Mouse (Mus musculus) hindbrain, embryonic 10.5 days (tissue): ENCODE data around the gene Babam2. TPM values are rescaled to one million over a fixed set of nuclear protein-coding genes. Genes with fewer than 3 reads are reported as not detected.

Source experiments
- DNase-seq: peaks from one replicate; pipeline ENCODE4 v3.0.0-alpha.2; 2017; ENCODE audit warnings: low spot score
- H3K27ac ChIP-seq: fragments of 300-500 bp; sonication (generic); 2 replicates; pipeline ENCODE4 v1.5.1; 2016; ENCODE audit warnings: mild to moderate bottlenecking, moderate library complexity
- H3K27me3 ChIP-seq: fragments of 300-500 bp; sonication (generic); 2 replicates; pipeline ENCODE4 v1.6.1; 2016; ENCODE audit warnings: mild to moderate bottlenecking; ENCODE audit not compliant: poor library complexity, insufficient read depth, severe bottlenecking
- H3K36me3 ChIP-seq: fragments of 300-500 bp; sonication (generic); 2 replicates; pipeline ENCODE4 v1.6.1; 2016; ENCODE audit warnings: mild to moderate bottlenecking, moderate library complexity
- H3K4me1 ChIP-seq: fragments of 300-500 bp; sonication (generic); replicated peaks from 2 replicates; pipeline ENCODE4 v1.6.1; 2016; ENCODE audit warnings: mild to moderate bottlenecking
- H3K4me3 ChIP-seq: fragments of 300-500 bp; sonication (generic); 2 replicates; pipeline ENCODE4 v1.5.1; 2016; ENCODE audit warnings: mild to moderate bottlenecking, moderate library complexity
- H3K9me3 ChIP-seq: fragments of 300-500 bp; sonication (generic); 2 replicates; pipeline ENCODE4 v1.6.1; 2016; ENCODE audit warnings: mild to moderate bottlenecking, moderate library complexity
- WGBS: fragments of 180-500 bp; shearing (Covaris S2); methylation state at CpG from one replicate; pipeline ENCODE4 v1.1.7; 2016; 5-methylcytosine and 5-hydroxymethylcytosine counted together
- polyA plus RNA-seq: library from polyadenylated mRNA; unstranded; fragments of >200 nt; fragmentation: Nextera tagmentation; extraction: Ambion mirVana; gene quantifications from 2 replicates; pipeline ENCODE4 v1.2.1, GENCODE M21; 2016

Gene Babam2
- 36.8 and 48.5 TPM in 2 replicates for polyA plus RNA-seq

- Histone ChIP-seq H3K9me3 (no peaks in the 10 kb centered on the region), H3K27ac (peak within 1 kb of the TSS; percentile 94), H3K4me3 (peak within 1 kb of the TSS; percentile 82), H3K36me3 (0 out of 2 replicates have a peak, but pooled peaks cover 3% of the 10 kb centered on the region), H3K27me3 (no peaks in the 10 kb centered on the region), H3K4me1 (peaks cover 8% of the 10 kb centered on the region)
- DNase-seq, result peak; percentile 93
- WGBS, result under 1% methylated on average over 71 of the region's 71 CpGs
Observed at GRCm38 (mm10) chr5:31697644-31698296, at the start of gene Babam2. Babam2 (plus strand) TSS chr5:31697684.

DNA sequence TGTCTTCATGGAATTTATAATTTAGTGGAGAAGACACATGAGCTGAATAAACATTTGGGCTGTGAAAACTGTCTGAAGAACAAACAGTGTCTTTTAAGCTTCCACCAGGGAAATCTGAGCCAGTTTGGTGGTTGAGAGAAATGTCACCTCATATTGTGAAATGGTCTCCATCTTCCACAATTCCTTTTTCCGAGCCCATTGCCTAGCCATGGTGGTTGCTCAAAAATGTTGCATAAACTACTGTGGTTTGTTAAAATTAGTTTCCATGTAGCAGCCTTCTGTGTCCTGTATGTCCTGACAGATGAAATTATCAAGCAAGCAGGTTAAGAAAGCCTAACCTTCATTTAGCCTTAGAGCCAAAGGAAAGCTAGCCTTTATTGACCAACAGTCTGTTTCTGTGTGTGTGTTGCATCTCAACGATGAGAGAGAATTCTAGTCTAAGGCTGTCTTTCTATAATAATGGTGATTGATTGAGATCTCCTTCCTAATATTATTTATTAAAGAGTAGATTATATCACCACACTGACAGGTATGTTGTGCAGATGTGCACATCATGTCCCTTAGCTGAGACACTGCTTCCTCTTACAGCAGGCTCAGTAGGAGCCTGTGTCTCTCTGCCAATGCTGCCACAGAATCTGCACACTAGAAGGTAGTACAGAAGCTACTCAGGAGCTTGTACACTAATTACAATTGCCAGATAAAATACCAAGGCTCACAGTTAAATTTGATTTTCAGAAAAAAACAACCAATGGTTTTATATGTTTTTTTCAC, 46.8 kb upstream of the Babam2 start:
- Histone ChIP-seq H3K4me1 (no peaks in the 10 kb centered on the region), H3K27me3 (no peaks in the 10 kb centered on the region), H3K27ac (no peak overlapping the region), H3K9me3 (0 out of 2 replicates have a peak, but pooled peaks cover 3% of the 10 kb centered on the region), H3K36me3 (no peaks in the 10 kb centered on the region), H3K4me3 (no peak overlapping the region)
- WGBS, result 94% methylated on average over 2 of the region's 2 CpGs
- DNase-seq, result no peak

DNA sequence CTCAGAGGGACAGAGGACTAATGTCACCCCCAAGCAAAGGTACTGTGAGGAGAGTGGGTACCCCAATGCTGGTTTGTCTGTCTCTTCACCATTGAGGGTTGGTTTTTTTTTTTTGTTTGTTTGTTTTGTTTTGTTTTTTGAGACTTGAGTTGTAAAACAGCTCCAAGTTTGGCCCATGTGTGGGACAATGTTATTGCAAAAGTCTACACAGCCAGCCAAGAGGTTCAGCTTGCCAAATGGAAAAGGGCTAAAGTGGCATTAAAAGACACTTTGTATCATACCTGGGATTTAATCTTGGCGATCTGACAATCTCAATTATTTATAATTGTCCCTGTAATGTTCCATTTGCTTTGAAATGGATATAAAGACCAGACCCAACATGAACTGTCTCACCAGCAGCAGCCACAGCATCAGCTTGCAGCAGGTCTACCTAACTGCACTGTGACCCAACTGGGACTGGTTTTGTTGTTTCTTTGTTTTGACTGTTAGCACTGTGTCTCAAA, 41.7 kb upstream of the Babam2 start:
- 89% methylated on average over 1 of the region's 1 CpGs for WGBS
- Histone ChIP-seq H3K4me1 (no peaks in the 10 kb centered on the region), H3K36me3 (no peaks in the 10 kb centered on the region), H3K27ac (no peak overlapping the region), H3K9me3 (0 out of 2 replicates have a peak, but pooled peaks cover 3% of the 10 kb centered on the region), H3K4me3 (no peak overlapping the region), H3K27me3 (no peaks in the 10 kb centered on the region)
- DNase-seq, result no peak

- Histone ChIP-seq H3K4me1 (peaks cover 3% of the 10 kb centered on the region; the same call in 1 of the 2 replicates), H3K9me3 (no peaks in the 10 kb centered on the region), H3K36me3 (no peaks in the 10 kb centered on the region), H3K4me3 (no peak overlapping the region), H3K27me3 (no peaks in the 10 kb centered on the region), H3K27ac (no peak overlapping the region)
- DNase-seq, result no peak
- 44% methylated on average over 1 of the region's 1 CpGs for WGBS
Observed at GRCm38 (mm10) chr5:31666176-31666575, 31.3 kb upstream of the Babam2 start.

GRCm38 (mm10) chr5:31668325-31668968, 29.0 kb upstream of the Babam2 start:
- H3K4me1 ChIP-seq, result peaks cover 3% of the 10 kb centered on the region; the same call in 1 of the 2 replicates
- no peaks in the 10 kb centered on the region for H3K9me3 ChIP-seq
- DNase-seq, result no peak
- 74% methylated on average over 13 of the region's 13 CpGs for WGBS
- no peak overlapping the region for H3K27ac ChIP-seq
- no peaks in the 10 kb centered on the region for H3K36me3 ChIP-seq
- no peaks in the 10 kb centered on the region for H3K27me3 ChIP-seq
- no peak overlapping the region for H3K4me3 ChIP-seq

DNA sequence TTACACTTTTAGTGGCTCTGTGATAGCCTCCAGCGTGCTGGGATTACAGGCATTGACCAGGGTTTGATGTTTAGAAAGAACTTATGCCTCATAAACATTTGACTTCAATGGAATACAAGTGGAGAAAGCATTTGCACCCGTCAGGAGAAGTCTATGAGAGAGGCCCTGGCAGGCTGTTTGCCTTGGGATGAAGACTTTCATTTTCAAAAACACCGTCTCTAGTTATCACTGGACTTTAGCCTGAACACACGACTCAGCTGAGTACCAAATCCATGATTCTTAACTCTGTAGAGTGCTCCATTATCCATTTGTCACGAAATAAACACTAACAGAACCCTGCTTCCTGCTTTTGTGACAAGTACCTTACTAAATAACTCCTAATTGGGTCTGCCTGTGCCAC, 27.5 kb upstream of the Babam2 start:
- DNase-seq, result no peak
- no peaks in the 10 kb centered on the region for H3K36me3 ChIP-seq
- 80% methylated on average over 5 of the region's 5 CpGs for WGBS

DNA sequence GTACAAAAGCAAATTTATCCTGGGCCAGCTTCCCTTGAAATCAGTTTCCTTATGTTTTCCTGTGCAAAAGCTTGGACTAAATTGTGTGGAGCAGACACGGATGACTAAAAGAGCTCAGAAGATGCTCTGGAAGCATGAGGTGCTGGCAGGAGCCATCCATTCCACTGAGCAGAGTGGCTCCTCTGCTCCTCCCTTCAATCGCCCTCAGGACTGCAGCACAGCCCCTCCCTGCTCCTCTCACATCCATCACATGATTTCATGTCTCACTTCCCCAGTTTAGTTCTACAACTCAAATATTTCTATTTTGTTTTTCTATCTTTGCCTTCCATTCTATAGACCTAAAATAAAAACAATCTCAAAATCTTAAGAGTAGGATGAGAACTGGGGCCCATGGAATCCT, 26.3 kb upstream of the Babam2 start:
- DNase-seq, result no peak
- Histone ChIP-seq H3K4me1 (peaks cover 3% of the 10 kb centered on the region; the same call in 1 of the 2 replicates), H3K4me3 (no peak overlapping the region), H3K27ac (no peak overlapping the region), H3K27me3 (no peaks in the 10 kb centered on the region), H3K36me3 (no peaks in the 10 kb centered on the region), H3K9me3 (no peaks in the 10 kb centered on the region)
- WGBS, result 71% methylated on average over 2 of the region's 2 CpGs

More for the DNA sequence above, 27.5 kb upstream of the Babam2 start:
- no peak overlapping the region for H3K4me3 ChIP-seq
- no peaks in the 10 kb centered on the region for H3K27me3 ChIP-seq
- no peaks in the 10 kb centered on the region for H3K9me3 ChIP-seq
- no peak overlapping the region for H3K27ac ChIP-seq
- H3K4me1 ChIP-seq, result peaks cover 3% of the 10 kb centered on the region; the same call in 1 of the 2 replicates

GRCm38 (mm10) chr5:31673431-31673830, 24.1 kb upstream of the Babam2 start:
- H3K27me3 ChIP-seq, result no peaks in the 10 kb centered on the region
- H3K4me1 ChIP-seq, result peaks cover 1% of the 10 kb centered on the region; the same call in 1 of the 2 replicates
- DNase-seq, result no peak
- H3K4me3 ChIP-seq, result no peak overlapping the region
- 76% methylated on average over 2 of the region's 2 CpGs for WGBS
- no peaks in the 10 kb centered on the region for H3K36me3 ChIP-seq
- H3K27ac ChIP-seq, result no peak overlapping the region
- no peaks in the 10 kb centered on the region for H3K9me3 ChIP-seq

GRCm38 (mm10) chr5:31678000-31678399, 19.5 kb upstream of the Babam2 start:
- Histone ChIP-seq H3K27ac (no peak overlapping the region), H3K4me3 (no peak overlapping the region), H3K36me3 (no peaks in the 10 kb centered on the region), H3K4me1 (no peaks in the 10 kb centered on the region), H3K9me3 (no peaks in the 10 kb centered on the region), H3K27me3 (no peaks in the 10 kb centered on the region)
- 77% methylated on average over 1 of the region's 1 CpGs for WGBS
- DNase-seq, result no peak

DNA sequence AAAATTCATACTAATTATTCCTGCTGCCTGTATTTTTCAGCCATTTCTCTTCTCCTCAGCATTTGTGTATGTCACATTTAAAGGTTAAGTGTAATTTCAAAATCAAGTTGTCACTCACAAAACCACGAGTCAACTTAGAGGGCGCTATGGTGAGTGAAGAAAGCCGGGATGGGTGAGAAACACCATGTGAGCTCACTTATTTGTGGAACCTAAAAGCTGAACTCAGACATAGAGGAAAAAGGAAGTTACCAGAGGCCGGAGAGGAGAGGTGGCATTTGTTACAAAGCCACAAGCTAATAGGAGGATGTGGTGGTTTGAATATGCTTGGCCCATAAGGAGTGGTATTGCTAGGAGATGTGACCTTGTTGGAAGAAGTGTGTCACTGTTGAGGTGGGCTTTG, 17.3 kb upstream of the Babam2 start:
- Histone ChIP-seq H3K4me3 (no peak overlapping the region), H3K4me1 (no peaks in the 10 kb centered on the region), H3K27me3 (no peaks in the 10 kb centered on the region), H3K9me3 (no peaks in the 10 kb centered on the region), H3K36me3 (no peaks in the 10 kb centered on the region), H3K27ac (no peak overlapping the region)
- WGBS, result 90% methylated on average over 4 of the region's 4 CpGs
- no peak for DNase-seq

DNA sequence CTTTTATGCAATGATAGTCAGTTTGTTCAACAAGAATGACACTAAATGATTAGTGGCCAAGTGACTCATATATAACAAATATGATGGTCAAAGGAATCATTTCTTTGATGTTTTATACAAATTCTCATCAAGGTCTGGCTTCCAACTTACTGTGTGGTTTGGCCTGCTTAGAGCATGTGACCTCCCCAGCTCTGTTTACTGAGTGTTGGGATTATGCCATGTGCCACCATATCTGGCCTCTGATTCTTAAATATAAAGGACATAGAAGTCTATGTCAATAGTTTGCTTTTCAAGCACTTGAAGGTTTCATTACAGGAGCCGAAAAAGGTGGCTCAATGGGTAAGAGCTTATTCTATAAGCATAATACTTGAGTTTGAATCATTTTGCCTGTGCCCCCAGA, 15.2 kb upstream of the Babam2 start:
- no peak overlapping the region for H3K4me3 ChIP-seq
- DNase-seq, result no peak
- no peaks in the 10 kb centered on the region for H3K4me1 ChIP-seq
- no peaks in the 10 kb centered on the region for H3K9me3 ChIP-seq
- H3K27ac ChIP-seq, result no peak overlapping the region
- H3K36me3 ChIP-seq, result no peaks in the 10 kb centered on the region
- 93% methylated on average over 1 of the region's 1 CpGs for WGBS
- H3K27me3 ChIP-seq, result no peaks in the 10 kb centered on the region

- no peaks in the 10 kb centered on the region for H3K9me3 ChIP-seq
- WGBS, result 63% methylated on average over 2 of the region's 2 CpGs
- no peak overlapping the region for H3K4me3 ChIP-seq
- H3K27ac ChIP-seq, result no peak overlapping the region
- H3K4me1 ChIP-seq, result no peaks in the 10 kb centered on the region
- H3K36me3 ChIP-seq, result no peaks in the 10 kb centered on the region
- no peak for DNase-seq
- H3K27me3 ChIP-seq, result no peaks in the 10 kb centered on the region
Observed at GRCm38 (mm10) chr5:31686040-31686439, 11.4 kb upstream of the Babam2 start.

DNA sequence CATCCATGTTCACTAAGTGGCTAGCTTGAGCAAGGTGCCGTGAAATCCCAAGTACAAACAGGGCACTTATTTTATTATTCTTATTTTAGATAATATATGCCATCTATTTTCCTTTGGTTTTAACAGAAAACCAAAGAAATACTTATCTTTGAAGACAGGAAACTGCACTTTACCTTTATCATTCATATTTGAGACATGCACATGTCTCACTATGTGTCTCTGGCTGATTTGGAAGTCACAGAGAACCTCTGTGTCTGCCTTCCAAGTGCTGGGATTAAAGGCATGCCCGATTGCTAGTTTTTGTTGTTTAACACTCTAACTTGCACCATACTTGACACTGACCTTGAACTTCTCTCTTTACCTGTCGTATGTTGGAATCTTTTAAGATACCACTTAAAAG, 9.5 kb upstream of the Babam2 start:
- no peak for DNase-seq
- Histone ChIP-seq H3K4me1 (no peaks in the 10 kb centered on the region), H3K27ac (no peak overlapping the region), H3K4me3 (no peak overlapping the region), H3K36me3 (no peaks in the 10 kb centered on the region), H3K27me3 (no peaks in the 10 kb centered on the region), H3K9me3 (no peaks in the 10 kb centered on the region)
- WGBS, result 91% methylated on average over 3 of the region's 3 CpGs
